Mouse (Mus musculus): ENCODE data around the gene Map1s. TPM values are rescaled to one million over a fixed set of nuclear protein-coding genes. Genes with fewer than 3 reads are reported as not detected.

The Map1s gene
- total RNA-seq, 1 experiment = 60.8 TPM

- H3K36me3 ChIP-seq (ENCODE audit: control insufficient read depth, insufficient read depth, low read length, poor library complexity, severe bottlenecking) = no peaks in the 10 kb centered on the region
- DNase-seq (ENCODE audit: low read depth, low spot score) = no peak
- H3K27ac ChIP-seq (ENCODE audit: insufficient read depth, low read depth, low read length, poor library complexity, severe bottlenecking) = no peak overlapping the region
- in situ Hi-C loops (cut with MboI; ENCODE audit: low sequenced_read_pairs in 2 of 2, unreplicated experiment in 2 of 2) = no loop called here
- no peak overlapping the region for H3K9ac ChIP-seq (ENCODE audit: insufficient read depth, low read depth, low read length, poor library complexity, severe bottlenecking)
- no peaks in the 10 kb centered on the region for H3K9me3 ChIP-seq (ENCODE audit: control insufficient read depth, insufficient read depth, low read depth, low read length)
- no peaks in the 10 kb centered on the region for H3K4me1 ChIP-seq (ENCODE audit: control insufficient read depth in 2 of 2, insufficient read depth in 2 of 2, low read length in 2 of 2, poor library complexity in 1 of 2)
- H3K4me3 ChIP-seq (ENCODE audit: insufficient read depth in 1 of 2, low read depth in 1 of 2, low read length in 2 of 2, poor library complexity in 1 of 2, severe bottlenecking in 1 of 2) = no peak overlapping the region
- TF ChIP-seq CHD2 (IDR thresholded peaks at IDR 0.05; ENCODE audit: low read depth, low read length) (no peak), ZNF384 (IDR thresholded peaks at IDR 0.05; ENCODE audit: low read depth, low read length) (no peak), MAFK (IDR thresholded peaks at IDR 0.05; ENCODE audit: insufficient read depth, low read depth, low read length) (no peak), HCFC1 (IDR thresholded peaks at IDR 0.05; ENCODE audit: borderline replicate concordance, insufficient read depth, low read length) (no peak), ZC3H11A (IDR thresholded peaks at IDR 0.05; ENCODE audit: borderline replicate concordance, low read depth, low read length) (no peak)
These were observed 27.3 kb downstream of the Map1s start for GRCm38 (mm10) chr8:70933036-70933435.

GRCm38 (mm10) chr8:70934786-70935185, 29.1 kb downstream of the Map1s start:
- TF ChIP-seq HCFC1 (IDR thresholded peaks at IDR 0.05; ENCODE audit: borderline replicate concordance, insufficient read depth, low read length) = no peak
- TF ChIP-seq ZC3H11A (IDR thresholded peaks at IDR 0.05; ENCODE audit: borderline replicate concordance, low read depth, low read length) = no peak
- no peak for TF ChIP-seq ZNF384 (IDR thresholded peaks at IDR 0.05; ENCODE audit: low read depth, low read length)
- TF ChIP-seq CHD2 (IDR thresholded peaks at IDR 0.05; ENCODE audit: low read depth, low read length) = no peak
- TF ChIP-seq MAFK (IDR thresholded peaks at IDR 0.05; ENCODE audit: insufficient read depth, low read depth, low read length) = no peak
- DNase-seq (ENCODE audit: low read depth, low spot score) = no peak
- H3K27ac ChIP-seq (ENCODE audit: insufficient read depth, low read depth, low read length, poor library complexity, severe bottlenecking) = no peak overlapping the region
- H3K9ac ChIP-seq (ENCODE audit: insufficient read depth, low read depth, low read length, poor library complexity, severe bottlenecking) = no peak overlapping the region
- H3K4me3 ChIP-seq (ENCODE audit: insufficient read depth in 1 of 2, low read depth in 1 of 2, low read length in 2 of 2, poor library complexity in 1 of 2, severe bottlenecking in 1 of 2) = no peak overlapping the region
- H3K4me1 ChIP-seq (ENCODE audit: control insufficient read depth in 2 of 2, insufficient read depth in 2 of 2, low read length in 2 of 2, poor library complexity in 1 of 2) = no peaks in the 10 kb centered on the region
- no peaks in the 10 kb centered on the region for H3K36me3 ChIP-seq (ENCODE audit: control insufficient read depth, insufficient read depth, low read length, poor library complexity, severe bottlenecking)
- in situ Hi-C loops (cut with MboI; ENCODE audit: low sequenced_read_pairs in 2 of 2, unreplicated experiment in 2 of 2) = no loop called here
- no peaks in the 10 kb centered on the region for H3K9me3 ChIP-seq (ENCODE audit: control insufficient read depth, insufficient read depth, low read depth, low read length)

GRCm38 (mm10) chr8:70937200-70937599, 31.5 kb downstream of the Map1s start:
- DNase-seq (ENCODE audit: low read depth, low spot score) = no peak
- no peaks in the 10 kb centered on the region for H3K4me1 ChIP-seq (ENCODE audit: control insufficient read depth in 2 of 2, insufficient read depth in 2 of 2, low read length in 2 of 2, poor library complexity in 1 of 2)

GRCm38 (mm10) chr8:70941478-70941877, 35.7 kb downstream of the Map1s start:
- TF ChIP-seq CHD2 (IDR thresholded peaks at IDR 0.05; ENCODE audit: low read depth, low read length) = no peak
- TF ChIP-seq ZC3H11A (IDR thresholded peaks at IDR 0.05; ENCODE audit: borderline replicate concordance, low read depth, low read length) = peak; percentile 22; the same call in 1 of the 2 replicates
- TF ChIP-seq HCFC1 (IDR thresholded peaks at IDR 0.05; ENCODE audit: borderline replicate concordance, insufficient read depth, low read length) = no peak
- TF ChIP-seq MAFK (IDR thresholded peaks at IDR 0.05; ENCODE audit: insufficient read depth, low read depth, low read length) = no peak
- no peak for TF ChIP-seq ZNF384 (IDR thresholded peaks at IDR 0.05; ENCODE audit: low read depth, low read length)
- in situ Hi-C loops (cut with MboI; ENCODE audit: low sequenced_read_pairs in 2 of 2, unreplicated experiment in 2 of 2) = no loop called here

More at GRCm38 (mm10) chr8:70937200-70937599, 31.5 kb downstream of the Map1s start:
- TF ChIP-seq ZNF384 (IDR thresholded peaks at IDR 0.05; ENCODE audit: low read depth, low read length) (no peak), HCFC1 (IDR thresholded peaks at IDR 0.05; ENCODE audit: borderline replicate concordance, insufficient read depth, low read length) (no peak), MAFK (IDR thresholded peaks at IDR 0.05; ENCODE audit: insufficient read depth, low read depth, low read length) (no peak), ZC3H11A (IDR thresholded peaks at IDR 0.05; ENCODE audit: borderline replicate concordance, low read depth, low read length) (no peak), CHD2 (IDR thresholded peaks at IDR 0.05; ENCODE audit: low read depth, low read length) (no peak)
- no peaks in the 10 kb centered on the region for H3K36me3 ChIP-seq (ENCODE audit: control insufficient read depth, insufficient read depth, low read length, poor library complexity, severe bottlenecking)
- H3K9ac ChIP-seq (ENCODE audit: insufficient read depth, low read depth, low read length, poor library complexity, severe bottlenecking) = no peak overlapping the region
- H3K27ac ChIP-seq (ENCODE audit: insufficient read depth, low read depth, low read length, poor library complexity, severe bottlenecking) = no peak overlapping the region
- no peaks in the 10 kb centered on the region for H3K9me3 ChIP-seq (ENCODE audit: control insufficient read depth, insufficient read depth, low read depth, low read length)
- no peak overlapping the region for H3K4me3 ChIP-seq (ENCODE audit: insufficient read depth in 1 of 2, low read depth in 1 of 2, low read length in 2 of 2, poor library complexity in 1 of 2, severe bottlenecking in 1 of 2)
- in situ Hi-C loops (cut with MboI; ENCODE audit: low sequenced_read_pairs in 2 of 2, unreplicated experiment in 2 of 2) = no loop called here

GRCm38 (mm10) chr8:70943187-70943586, 37.5 kb downstream of the Map1s start:
- no peaks in the 10 kb centered on the region for H3K4me1 ChIP-seq (ENCODE audit: control insufficient read depth in 2 of 2, insufficient read depth in 2 of 2, low read length in 2 of 2, poor library complexity in 1 of 2)
- no peak overlapping the region for H3K27ac ChIP-seq (ENCODE audit: insufficient read depth, low read depth, low read length, poor library complexity, severe bottlenecking)
- H3K9me3 ChIP-seq (ENCODE audit: control insufficient read depth, insufficient read depth, low read depth, low read length) = no peaks in the 10 kb centered on the region
- H3K36me3 ChIP-seq (ENCODE audit: control insufficient read depth, insufficient read depth, low read length, poor library complexity, severe bottlenecking) = no peaks in the 10 kb centered on the region
- DNase-seq (ENCODE audit: low read depth, low spot score) = no peak
- no peak for TF ChIP-seq CHD2 (IDR thresholded peaks at IDR 0.05; ENCODE audit: low read depth, low read length)
- no peak for TF ChIP-seq ZC3H11A (IDR thresholded peaks at IDR 0.05; ENCODE audit: borderline replicate concordance, low read depth, low read length)
- TF ChIP-seq MAFK (IDR thresholded peaks at IDR 0.05; ENCODE audit: insufficient read depth, low read depth, low read length) = no peak
- TF ChIP-seq HCFC1 (IDR thresholded peaks at IDR 0.05; ENCODE audit: borderline replicate concordance, insufficient read depth, low read length) = no peak
- TF ChIP-seq ZNF384 (IDR thresholded peaks at IDR 0.05; ENCODE audit: low read depth, low read length) = no peak
- H3K9ac ChIP-seq (ENCODE audit: insufficient read depth, low read depth, low read length, poor library complexity, severe bottlenecking) = no peak overlapping the region
- in situ Hi-C loops (cut with MboI; ENCODE audit: low sequenced_read_pairs in 2 of 2, unreplicated experiment in 2 of 2) = no loop called here
- no peak overlapping the region for H3K4me3 ChIP-seq (ENCODE audit: insufficient read depth in 1 of 2, low read depth in 1 of 2, low read length in 2 of 2, poor library complexity in 1 of 2, severe bottlenecking in 1 of 2)

More at GRCm38 (mm10) chr8:70941478-70941877, 35.7 kb downstream of the Map1s start:
- H3K4me1 ChIP-seq (ENCODE audit: control insufficient read depth in 2 of 2, insufficient read depth in 2 of 2, low read length in 2 of 2, poor library complexity in 1 of 2) = no peaks in the 10 kb centered on the region
- no peak overlapping the region for H3K9ac ChIP-seq (ENCODE audit: insufficient read depth, low read depth, low read length, poor library complexity, severe bottlenecking)
- no peak for DNase-seq (ENCODE audit: low read depth, low spot score)
- H3K9me3 ChIP-seq (ENCODE audit: control insufficient read depth, insufficient read depth, low read depth, low read length) = no peaks in the 10 kb centered on the region
- H3K4me3 ChIP-seq (ENCODE audit: insufficient read depth in 1 of 2, low read depth in 1 of 2, low read length in 2 of 2, poor library complexity in 1 of 2, severe bottlenecking in 1 of 2) = no peak overlapping the region
- no peaks in the 10 kb centered on the region for H3K36me3 ChIP-seq (ENCODE audit: control insufficient read depth, insufficient read depth, low read length, poor library complexity, severe bottlenecking)
- no peak overlapping the region for H3K27ac ChIP-seq (ENCODE audit: insufficient read depth, low read depth, low read length, poor library complexity, severe bottlenecking)

Measured in ES-E14 (cell line).